Mouse (Mus musculus) hindbrain, postnatal 0 days (tissue): ENCODE results near the gene Mtor. TPM values are rescaled to one million over a fixed set of nuclear protein-coding genes. Genes with fewer than 3 reads are reported as not detected.

Experiments
- ATAC-seq: fragments of 200-750 bp; cut with Nextera tagmentation; 2 replicates; pipeline ENCODE4 v1.8.0; 2017; ENCODE audit warnings: mild to moderate bottlenecking, moderate TSS enrichment, moderate library complexity
- DNase-seq: peaks from one replicate; pipeline ENCODE4 v3.0.0-alpha.2; 2015; ENCODE audit warnings: low spot score
- H3K27ac ChIP-seq: fragments of 300-500 bp; sonication (generic); 2 replicates; pipeline ENCODE4 v1.5.1; 2014; ENCODE audit warnings: mild to moderate bottlenecking
- H3K27me3 ChIP-seq: fragments of 300-500 bp; sonication (generic); 2 replicates; pipeline ENCODE4 v1.6.1; 2014; ENCODE audit warnings: low read length, mixed read lengths; ENCODE audit not compliant: insufficient read depth
- H3K36me3 ChIP-seq: fragments of 300-500 bp; sonication (generic); 2 replicates; pipeline ENCODE4 v1.6.1; 2014; ENCODE audit warnings: low read length, mixed read lengths; ENCODE audit not compliant: insufficient read depth
- H3K4me1 ChIP-seq: fragments of 300-500 bp; sonication (generic); 2 replicates; pipeline ENCODE4 v1.6.1; 2014; ENCODE audit warnings: antibody characterized with exemption, low read length, mixed read lengths; ENCODE audit not compliant: insufficient read depth
- H3K4me2 ChIP-seq: fragments of 300-500 bp; sonication (generic); 2 replicates; pipeline ENCODE4 v1.6.1; 2014; ENCODE audit warnings: low read depth, mild to moderate bottlenecking, low read length, moderate library complexity, mixed read lengths
- H3K4me3 ChIP-seq: fragments of 300-500 bp; sonication (generic); 2 replicates; pipeline ENCODE4 v1.5.1; 2014; ENCODE audit warnings: low read length
- H3K9ac ChIP-seq: fragments of 300-500 bp; sonication (generic); replicated peaks from 2 replicates; pipeline ENCODE4 v1.6.1; 2014; ENCODE audit warnings: mild to moderate bottlenecking, low read length, moderate library complexity, mixed read lengths
- H3K9me3 ChIP-seq: fragments of 300-500 bp; sonication (generic); 2 replicates; pipeline ENCODE4 v1.6.1; 2016; ENCODE audit warnings: low read length, mixed read lengths
- CTCF ChIP-seq: IDR thresholded peaks from 2 replicates; pipeline ENCODE4 v1.5.1; 2016; ENCODE audit warnings: antibody characterized with exemption, control low read depth, low read depth
- WGBS: fragments of 180-500 bp; shearing (Covaris S2); extraction: QIAGEN DNeasy Blood & Tissue Kit; methylation state at CpG from one replicate; pipeline ENCODE4 v1.1.7; 2014; 5-methylcytosine and 5-hydroxymethylcytosine counted together
- polyA plus RNA-seq: library from polyadenylated mRNA; unstranded; fragments of >200 nt; fragmentation: Nextera tagmentation; extraction: Ambion mirVana; gene quantifications from 2 replicates; pipeline ENCODE4 v1.2.1, GENCODE M21; 2015
- total RNA-seq: library from RNA; depleted of rRNA; stranded (reverse); fragments of >200 nt; gene quantifications from 2 replicates; pipeline ENCODE4 v1.2.3, GENCODE M21; 2014; rRNA removed

The Mtor gene
- 56.0 and 58.2 TPM in 2 replicates for total RNA-seq
- 29.2 and 29.9 TPM in 2 replicates for polyA plus RNA-seq

DNA sequence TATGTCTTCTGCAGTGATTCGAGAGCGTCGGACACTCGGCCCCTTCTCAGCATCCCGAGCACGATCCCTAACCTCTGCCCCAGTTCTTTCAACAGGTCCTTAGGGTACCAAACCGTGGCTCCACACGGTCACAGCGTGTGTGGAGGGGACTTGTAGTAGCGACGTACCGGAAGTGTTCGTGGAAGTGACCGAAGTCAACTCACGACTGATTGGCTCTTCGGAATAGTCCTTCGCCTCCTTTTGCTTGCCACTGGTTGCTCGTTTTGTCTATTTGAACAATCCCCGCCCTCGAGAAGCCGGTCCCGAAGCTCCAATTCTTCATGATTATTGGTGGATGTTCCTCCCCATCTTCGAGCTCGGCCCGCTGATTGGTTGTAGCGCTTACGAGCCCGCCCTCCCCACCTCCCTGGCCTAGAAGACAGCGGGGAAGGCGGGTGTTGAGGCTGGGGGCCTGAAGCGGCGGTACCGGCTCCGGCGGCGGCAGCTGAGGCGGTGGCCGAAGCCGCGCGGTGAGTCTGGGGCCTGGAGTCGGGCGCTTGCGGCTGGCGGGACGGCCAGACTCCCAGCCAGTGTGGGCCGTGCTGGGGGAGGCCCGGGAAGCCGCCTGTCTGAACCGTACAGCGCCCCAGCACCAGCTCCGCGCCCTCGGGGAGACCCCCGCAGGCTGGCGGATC, at the start of gene Mtor:
Gene Mtor (plus strand): TSS at position 433 of the 674 bp plus-strand sequence.
- H3K36me3 ChIP-seq, result peaks cover 12% of the 10 kb centered on the region
- ATAC-seq (peak; percentile 98), DNase-seq (peak; percentile 99)
- under 1% methylated on average over 56 of the region's 56 CpGs for WGBS
- peak within 1 kb of the TSS; percentile 76 for H3K4me2 ChIP-seq
- peaks cover 17% of the 10 kb centered on the region for H3K4me1 ChIP-seq
- H3K9ac ChIP-seq, result peak within 1 kb of the TSS; percentile 76
- no peaks in the 10 kb centered on the region for H3K27me3 ChIP-seq
- H3K9me3 ChIP-seq, result no peaks in the 10 kb centered on the region
- TF ChIP-seq CTCF, result no peak
- H3K4me3 ChIP-seq, result peak within 1 kb of the TSS; percentile 59
- peak within 1 kb of the TSS; percentile 85 for H3K27ac ChIP-seq

GRCm38 (mm10) chr4:148399437-148400094, 48.8 kb upstream of the Mtor start:
- Histone ChIP-seq H3K27me3 (no peaks in the 10 kb centered on the region), H3K9me3 (no peaks in the 10 kb centered on the region), H3K36me3 (no peaks in the 10 kb centered on the region), H3K4me1 (peaks cover 14% of the 10 kb centered on the region), H3K4me3 (no peak overlapping the region), H3K9ac (no peak overlapping the region), H3K27ac (no peak overlapping the region), H3K4me2 (no peak overlapping the region)
- 47% methylated on average over 9 of the region's 9 CpGs for WGBS
- DNase-seq (peak; percentile 28), ATAC-seq (no peak)
- peak; percentile 53 for TF ChIP-seq CTCF

DNA sequence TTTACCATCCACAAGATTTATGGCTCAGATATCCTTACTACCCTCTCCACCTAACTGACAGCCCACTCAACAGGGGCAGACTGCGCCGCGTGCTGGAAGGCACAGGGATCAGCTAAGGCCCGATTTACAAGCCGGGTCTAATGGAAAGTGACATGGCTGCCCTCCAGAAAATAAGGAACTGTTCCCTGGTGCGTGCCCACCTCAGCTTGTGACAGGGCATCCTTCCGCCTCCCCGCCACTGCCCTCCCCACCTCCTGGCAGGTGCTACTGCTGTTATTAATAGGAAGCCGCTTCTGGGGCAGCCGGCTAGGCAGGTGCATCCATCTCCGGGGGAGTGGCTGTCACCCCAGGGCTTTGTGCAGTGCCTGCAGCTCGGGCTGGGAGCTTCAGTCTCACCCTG, 45.0 kb upstream of the Mtor start:
- Histone ChIP-seq H3K27ac (no peak overlapping the region; the same call in 1 of the 2 replicates), H3K9ac (no peak overlapping the region), H3K4me1 (peaks cover 23% of the 10 kb centered on the region), H3K4me3 (no peak overlapping the region), H3K27me3 (no peaks in the 10 kb centered on the region), H3K36me3 (no peaks in the 10 kb centered on the region), H3K9me3 (no peaks in the 10 kb centered on the region), H3K4me2 (0 out of 2 replicates have a peak overlapping the region, but pooled peaks have one; percentile 10)
- peak; percentile 34 for DNase-seq
- ATAC-seq, result no peak
- 14% methylated on average over 12 of the region's 12 CpGs for WGBS
- peak; percentile 38; the same call in 1 of the 2 replicates for TF ChIP-seq CTCF

DNA sequence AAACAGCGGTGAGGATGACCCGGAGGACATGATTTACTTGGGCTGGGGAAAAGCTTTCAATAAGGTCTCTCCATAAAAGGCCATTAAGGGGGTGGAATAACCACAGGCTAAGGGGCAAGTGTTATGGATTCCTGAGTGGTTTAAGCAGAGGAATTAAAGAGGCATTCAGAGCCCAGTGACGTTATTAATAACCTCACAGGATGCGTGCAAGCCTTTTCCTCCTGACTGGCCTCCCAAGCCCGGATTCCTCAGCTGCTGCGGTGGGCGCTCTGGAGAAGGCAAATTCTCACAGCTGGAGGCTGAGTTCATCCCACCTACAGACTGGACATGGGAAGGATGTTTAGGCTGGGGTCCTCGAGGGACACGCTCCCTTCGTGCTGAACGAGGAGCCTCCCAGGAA, 43.7 kb upstream of the Mtor start:
- 18% methylated on average over 11 of the region's 11 CpGs for WGBS
- H3K4me1 ChIP-seq, result peaks cover 19% of the 10 kb centered on the region; the same call in 1 of the 2 replicates
- no peak overlapping the region for H3K9ac ChIP-seq
- no peaks in the 10 kb centered on the region for H3K9me3 ChIP-seq
- no peak overlapping the region for H3K4me3 ChIP-seq
- DNase-seq, result no peak
- no peak for ATAC-seq
- H3K27ac ChIP-seq, result no peak overlapping the region
- no peaks in the 10 kb centered on the region for H3K27me3 ChIP-seq
- H3K4me2 ChIP-seq, result no peak overlapping the region
- H3K36me3 ChIP-seq, result no peaks in the 10 kb centered on the region
- TF ChIP-seq CTCF, result no peak

GRCm38 (mm10) chr4:148405255-148405788, 43.1 kb upstream of the Mtor start:
- WGBS, result 23% methylated on average over 13 of the region's 13 CpGs
- H3K4me2 ChIP-seq, result no peak overlapping the region
- H3K9ac ChIP-seq, result no peak overlapping the region
- no peak for ATAC-seq
- H3K27me3 ChIP-seq, result no peaks in the 10 kb centered on the region
- no peaks in the 10 kb centered on the region for H3K9me3 ChIP-seq
- no peak overlapping the region for H3K4me3 ChIP-seq
- no peak overlapping the region for H3K27ac ChIP-seq
- no peaks in the 10 kb centered on the region for H3K36me3 ChIP-seq
- DNase-seq, result no peak
- peaks cover 19% of the 10 kb centered on the region; the same call in 1 of the 2 replicates for H3K4me1 ChIP-seq
- TF ChIP-seq CTCF, result no peak

GRCm38 (mm10) chr4:148408256-148408975, 40.0 kb upstream of the Mtor start:
- peak overlapping the region; percentile 48; the same call in 1 of the 2 replicates for H3K27ac ChIP-seq

More at GRCm38 (mm10) chr4:148408256-148408975, 40.0 kb upstream of the Mtor start:
- whole genome bisulfite sequencing, result 40% methylated on average over 10 of the region's 10 CpGs
- ATAC-seq (peak; percentile 63; the same call in 1 of the 2 replicates), DNase-seq (peak; percentile 27)
- H3K27me3 ChIP-seq, result no peaks in the 10 kb centered on the region
- TF ChIP-seq CTCF, result no peak
- no peak overlapping the region for H3K4me2 ChIP-seq
- no peaks in the 10 kb centered on the region for H3K9me3 ChIP-seq
- no peak overlapping the region for H3K4me3 ChIP-seq
- H3K9ac ChIP-seq, result no peak overlapping the region
- peaks cover 19% of the 10 kb centered on the region; the same call in 1 of the 2 replicates for H3K4me1 ChIP-seq
- H3K36me3 ChIP-seq, result no peaks in the 10 kb centered on the region
